Mouse (Mus musculus): ENCODE results near the gene Cntn4.

DNA sequence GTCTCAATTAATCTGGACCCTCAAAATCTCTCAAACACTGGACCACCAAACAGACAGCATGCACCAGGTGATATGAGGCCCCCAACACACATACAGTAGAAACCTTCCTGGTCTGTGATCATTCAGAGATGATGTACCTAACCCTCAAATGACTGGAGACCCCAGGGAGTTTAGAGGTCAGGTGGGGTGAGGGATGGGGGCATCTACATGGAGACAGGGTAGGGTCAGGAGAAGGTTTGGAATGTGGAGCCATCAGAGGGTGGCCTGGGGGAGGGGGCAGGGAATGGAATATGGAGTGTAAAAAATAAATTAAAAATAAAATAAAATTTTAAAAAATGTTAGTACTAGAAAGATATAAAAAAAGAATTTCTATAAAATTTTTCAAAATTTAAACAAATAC is 157.6 kb downstream of the Cntn4 start:
- no peak for TF ChIP-seq POLR2A (IDR thresholded peaks at IDR 0.05; ENCODE audit: low read depth, low read length)
- no peak for TF ChIP-seq CTCF (conservative IDR thresholded peaks at IDR 0.05; ENCODE audit: insufficient read depth, insufficient read length, low read depth, low read length)
